Mouse (Mus musculus): ENCODE results near the gene Samd9l. TPM values are rescaled to one million over a fixed set of nuclear protein-coding genes. Genes with fewer than 3 reads are reported as not detected.

Gene Samd9l
- polyA plus RNA-seq (2014; fragmentation: Illumina TruSeq; extraction: RNeasy Lipid Tissue Mini Kit (QIAGEN cat#74804)), result 76.2 TPM

GRCm38 (mm10) chr6:3399340-3400068, at the start of gene Samd9l:
Samd9l (minus strand) TSS chr6:3399572.

Other genes with a start within 250 kb of the Samd9l start
- gene Hepacam2, start 98.7 kb upstream of the Samd9l start, polyA plus RNA-seq (2014; fragmentation: Illumina TruSeq; extraction: RNeasy Lipid Tissue Mini Kit (QIAGEN cat#74804)), result 1.3 TPM
- 75.9 TPM for gene Vps50, start 98.8 kb upstream of the Samd9l start, polyA plus RNA-seq (2014; fragmentation: Illumina TruSeq; extraction: RNeasy Lipid Tissue Mini Kit (QIAGEN cat#74804))